ENCODE assay signal across 24 mouse cellular contexts in the genomic region with DNA sequence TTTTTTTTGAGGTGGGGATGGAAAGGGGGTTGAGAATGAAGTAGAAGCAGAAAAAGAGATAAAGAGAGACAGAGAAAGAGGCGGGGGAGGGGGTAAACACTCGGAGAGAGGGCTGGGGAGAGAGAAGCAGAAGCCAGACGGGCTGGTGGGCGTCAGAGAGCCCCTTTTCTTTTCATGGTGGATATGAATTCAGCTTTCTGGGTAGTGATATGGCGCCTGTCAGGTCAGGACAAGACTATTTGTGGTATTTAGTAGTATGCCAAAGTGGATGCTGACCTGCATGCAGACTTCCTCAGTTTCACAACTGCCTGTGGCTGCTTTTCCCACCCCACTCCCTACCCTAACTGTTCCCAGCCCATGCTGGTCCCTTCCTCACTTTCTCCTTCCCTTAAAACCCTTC. TPM values are rescaled to one million over a fixed set of nuclear protein-coding genes. Genes with fewer than 3 reads are reported as not detected.
DNase-seq lines count a peak whose midpoint lies in the region; ATAC-seq and TF ChIP-seq lines count a peak whose summit lies in the region.
"Had no signal": no experiment of that assay in that cellular context is flagged by ENCODE, and none has a peak within 500 bp of the region (broad histone marks: within the 10 kb centered on the region; RNA-seq: fewer than 3 reads in every experiment).

No protein-coding gene starts in this region.

- no peak for TF ChIP-seq POLR2A in CH12.LX (IDR thresholded peaks at IDR 0.05; ENCODE audit: low read depth, low read length)

- H3K27ac ChIP-seq in hindbrain, embryonic 11.5 days (ENCODE audit: low read depth, low read length): no peak overlapping the region
- H3K27ac ChIP-seq in hindbrain, postnatal 0 days: no peak overlapping the region
- no peak overlapping the region for H3K27ac ChIP-seq in CH12.LX (ENCODE audit: insufficient read depth, low read depth)
- H3K27ac ChIP-seq in intestine, postnatal 0 days (ENCODE audit: low read depth, low read length): no peak overlapping the region
- H3K27ac ChIP-seq: embryonic facial prominence, embryonic 15.5 days; forebrain, embryonic 10.5 days; gastrocnemius, adult 2 months; heart, embryonic 15.5 days; hindbrain, embryonic 12.5 days had no signal

- no peak overlapping the region for H3K9ac ChIP-seq in hindbrain, embryonic 11.5 days (ENCODE audit: low read depth, low read length)
- no peak overlapping the region for H3K9ac ChIP-seq in hindbrain, postnatal 0 days (replicated peaks; ENCODE audit: low read length)
- no peak overlapping the region for H3K9ac ChIP-seq in CH12.LX (ENCODE audit: insufficient read depth, low read depth)
- H3K9ac ChIP-seq in intestine, postnatal 0 days (ENCODE audit: low read depth, low read length): no peak overlapping the region
- H3K9ac ChIP-seq: embryonic facial prominence, embryonic 15.5 days; heart, embryonic 15.5 days; hindbrain, embryonic 12.5 days had no signal

- H3K4me2 ChIP-seq in hindbrain, embryonic 11.5 days (replicated peaks; ENCODE audit: low read depth, low read length): no peak overlapping the region
- no peak overlapping the region for H3K4me2 ChIP-seq in hindbrain, postnatal 0 days (ENCODE audit: low read depth, low read length)
- peak overlapping the region; percentile 82 for H3K4me2 ChIP-seq in CH12.LX (ENCODE audit: insufficient read depth, low read depth, poor library complexity, severe bottlenecking)
- peak overlapping the region; percentile 24; the same call in 1 of the 2 replicates for H3K4me2 ChIP-seq in intestine, postnatal 0 days (replicated peaks; ENCODE audit: low read depth)
- H3K4me2 ChIP-seq: embryonic facial prominence, embryonic 15.5 days had no signal

- 5% methylated on average over 5 of the region's 5 CpGs for WGBS in hindbrain, embryonic 11.5 days
- 5% methylated on average over 5 of the region's 5 CpGs for WGBS in hindbrain, postnatal 0 days
- WGBS in intestine, postnatal 0 days: 17% methylated on average over 5 of the region's 5 CpGs

- H3K9me3 ChIP-seq in hindbrain, embryonic 11.5 days (ENCODE audit: control insufficient read depth, low read length): no peaks in the 10 kb centered on the region
- no peaks in the 10 kb centered on the region for H3K9me3 ChIP-seq in hindbrain, postnatal 0 days (ENCODE audit: low read length)
- no peaks in the 10 kb centered on the region for H3K9me3 ChIP-seq in CH12.LX (replicated peaks; ENCODE audit: low read length)
- H3K9me3 ChIP-seq in intestine, postnatal 0 days (ENCODE audit: control insufficient read depth): no peaks in the 10 kb centered on the region
- H3K9me3 ChIP-seq: embryonic facial prominence, embryonic 15.5 days; forebrain, embryonic 10.5 days; heart, embryonic 15.5 days; hindbrain, embryonic 12.5 days had no signal

- peak; percentile 30 for DNase-seq in hindbrain, embryonic 11.5 days (ENCODE audit: low spot score)
- DNase-seq in hindbrain, postnatal 0 days (ENCODE audit: low spot score): no peak
- DNase-seq in CH12.LX (ENCODE audit: extremely low read depth): no peak
- DNase-seq in cerebellum, postnatal 10 days: no peak
- DNase-seq: adrenal gland, adult 8-10 months; adrenal gland, postnatal 36 days; cerebellum, adult 11 months; cerebellum, adult 8-10 months; cerebellum, postnatal 25 days; gastrocnemius, adult 2 months; gastrocnemius, postnatal 25 days; heart, adult 18-20 months; kidney, adult 11 months had no signal

- dilution Hi-C loops in CH12.LX (cut with MboI; ENCODE audit: extremely low pct_ligation_motif_present, extremely low pct_unique_long_range_greater_than_20kb, low sequenced_read_pairs): no loop called here

- no peak for TF ChIP-seq RAD21 in CH12.LX (IDR thresholded peaks at IDR 0.05; ENCODE audit: low read depth, low read length)

- peaks cover 49% of the 10 kb centered on the region for H3K27me3 ChIP-seq in hindbrain, embryonic 11.5 days (ENCODE audit: control insufficient read depth, insufficient read depth, low read length)
- peaks cover 48% of the 10 kb centered on the region for H3K27me3 ChIP-seq in hindbrain, postnatal 0 days (ENCODE audit: insufficient read depth, low read length)
- H3K27me3 ChIP-seq in CH12.LX (replicated peaks): peaks cover 83% of the 10 kb centered on the region
- H3K27me3 ChIP-seq in intestine, postnatal 0 days (replicated peaks; ENCODE audit: control insufficient read depth, insufficient read depth, low read length): no peaks in the 10 kb centered on the region

- no peak for ATAC-seq in hindbrain, embryonic 11.5 days (ENCODE audit: low FRiP score)
- ATAC-seq in hindbrain, postnatal 0 days: no peak
- ATAC-seq in common myeloid progenitor, adult 5-6 weeks (replicated peaks; ENCODE audit: low read depth, poor library complexity, severe bottlenecking): 0 out of 2 replicates have a peak, but pooled peaks have one; percentile 26
- ATAC-seq in intestine, postnatal 0 days: no peak
- ATAC-seq in granulocyte monocyte progenitor cell, adult 5-6 weeks (replicated peaks; ENCODE audit: poor library complexity, severe bottlenecking): no peak
- ATAC-seq: forebrain, embryonic 14.5 days had no signal

- no peaks in the 10 kb centered on the region for H3K36me3 ChIP-seq in hindbrain, embryonic 11.5 days (ENCODE audit: control insufficient read depth, insufficient read depth, low read length)
- no peaks in the 10 kb centered on the region for H3K36me3 ChIP-seq in hindbrain, postnatal 0 days (ENCODE audit: insufficient read depth, low read length)
- no peaks in the 10 kb centered on the region for H3K36me3 ChIP-seq in CH12.LX (replicated peaks in 1 of 2; ENCODE audit: control insufficient read depth in 1 of 2, insufficient read depth in 1 of 2, low read length in 1 of 2)
- no peaks in the 10 kb centered on the region for H3K36me3 ChIP-seq in intestine, postnatal 0 days (ENCODE audit: control insufficient read depth, insufficient read depth)
- H3K36me3 ChIP-seq: embryonic facial prominence, embryonic 15.5 days; forebrain, embryonic 10.5 days; heart, embryonic 15.5 days; hindbrain, embryonic 12.5 days had no signal

- 0 out of 2 replicates have a peak, but pooled peaks cover 2% of the 10 kb centered on the region for H3K4me1 ChIP-seq in hindbrain, embryonic 11.5 days (replicated peaks; ENCODE audit: control insufficient read depth, insufficient read depth, low read length)
- peaks cover 3% of the 10 kb centered on the region; the same call in 1 of the 2 replicates for H3K4me1 ChIP-seq in hindbrain, postnatal 0 days (ENCODE audit: insufficient read depth, low read length)
- 0 out of 4 replicates have a peak, but pooled peaks cover 0 to 4% of the 10 kb centered on the region in 2 experiments for H3K4me1 ChIP-seq in CH12.LX (ENCODE audit: control insufficient read depth in 1 of 2, insufficient read depth in 2 of 2)
- no peaks in the 10 kb centered on the region for H3K4me1 ChIP-seq in intestine, postnatal 0 days (replicated peaks; ENCODE audit: control insufficient read depth, insufficient read depth, low read length)

- TF ChIP-seq CTCF in hindbrain, postnatal 0 days (IDR thresholded peaks at IDR 0.05; ENCODE audit: low read depth): no peak
- no peak for TF ChIP-seq CTCF in CH12.LX (conservative IDR thresholded peaks at IDR 0.05 in 1 of 2, IDR thresholded peaks at IDR 0.05 in 1 of 2; ENCODE audit: low read depth in 2 of 2, low read length in 2 of 2)
- no peak for TF ChIP-seq CTCF in intestine, postnatal 0 days (IDR thresholded peaks at IDR 0.05; ENCODE audit: low read depth)

- no peaks in the 10 kb centered on the region for H3K79me2 ChIP-seq in CH12.LX (replicated peaks; ENCODE audit: control insufficient read depth, extremely low read depth, insufficient read depth, poor library complexity, severe bottlenecking)

- H3K4me3 ChIP-seq in hindbrain, embryonic 11.5 days (ENCODE audit: low read depth, low read length): no peak overlapping the region
- H3K4me3 ChIP-seq in hindbrain, postnatal 0 days (ENCODE audit: low read length): no peak overlapping the region
- no peak overlapping the region for H3K4me3 ChIP-seq in CH12.LX (replicated peaks in 1 of 3; ENCODE audit: low read depth in 2 of 3, low read length in 2 of 3, poor library complexity in 1 of 3)
- no peak overlapping the region for H3K4me3 ChIP-seq in intestine, postnatal 0 days (ENCODE audit: low read depth, low read length)
- H3K4me3 ChIP-seq: embryonic facial prominence, embryonic 15.5 days; erythroblast, embryonic 14.5 days; gastrocnemius, adult 2 months; hindbrain, embryonic 12.5 days had no signal

- TF ChIP-seq EP300 in CH12.LX (IDR thresholded peaks at IDR 0.05; ENCODE audit: low read length): no peak

- in situ Hi-C loops in CH12.LX (cut with MboI; ENCODE audit: low pct_ligation_motif_present, low pct_unique_long_range_greater_than_20kb, low sequenced_read_pairs): no loop called here

TF ChIP-seq in CH12.LX, 34 proteins besides CTCF, POLR2A, EP300 and RAD21:
- TF ChIP-seq JUN (IDR thresholded peaks at IDR 0.05; ENCODE audit: insufficient read depth, low read depth, low read length): no peak
- TF ChIP-seq MAZ (IDR thresholded peaks at IDR 0.05; ENCODE audit: low read depth, low read length): no peak
- no peak for TF ChIP-seq SMC3 (IDR thresholded peaks at IDR 0.05; ENCODE audit: low read depth, low read length)
- TF ChIP-seq MAFK (IDR thresholded peaks at IDR 0.05; ENCODE audit: insufficient replicate concordance, low read length): no peak
- TF ChIP-seq E2F4 (IDR thresholded peaks at IDR 0.05; ENCODE audit: insufficient replicate concordance, low read depth, low read length): no peak
- no peak for TF ChIP-seq UBTF (IDR thresholded peaks at IDR 0.05; ENCODE audit: low read depth, low read length)
- TF ChIP-seq ZMIZ1 (IDR thresholded peaks at IDR 0.05; ENCODE audit: low read depth, low read length): no peak
- no peak for TF ChIP-seq NELFE (IDR thresholded peaks at IDR 0.05; ENCODE audit: low read depth, low read length)
- TF ChIP-seq SIN3A (IDR thresholded peaks at IDR 0.05; ENCODE audit: low read length): no peak

RNA-seq across cellular contexts. Expression of a gene that starts 1.7 kb away (rescaled TPM):
- polyA plus RNA-seq in hindbrain, embryonic 11.5 days (2014; fragmentation: Nextera tagmentation; extraction: Ambion mirVana): 0.11 TPM in 1 of 2 replicates, not detected in the other
- not detected in 2 replicates for total RNA-seq in hindbrain, postnatal 0 days (2014; rRNA removed)
- polyA plus RNA-seq in hindbrain, postnatal 0 days (2015; fragmentation: Nextera tagmentation; extraction: Ambion mirVana): not detected in 2 replicates
- 0.25 and 0.34 TPM in 2 replicates for total RNA-seq in CH12.LX (2012; rRNA removed)
- 0.42 and 0.53 TPM in 2 replicates for total RNA-seq in CH12.LX (2014; rRNA removed)
- polyA plus RNA-seq in CH12.LX (2012; ENCODE audit: insufficient read length, low read depth): 1.9 and 2.0 TPM in 2 replicates
- total RNA-seq in common myeloid progenitor, adult 5-6 weeks (2017): not detected in 2 replicates
- 18.2 and 21.1 TPM in 2 replicates for polyA plus RNA-seq in intestine, postnatal 0 days (2015; fragmentation: Nextera tagmentation; extraction: Ambion mirVana)
- total RNA-seq in granulocyte monocyte progenitor cell, adult 5-6 weeks (2014; fragmentation: Nextera tagmentation): not detected in 2 replicates
- total RNA-seq in granulocyte monocyte progenitor cell, adult 5-6 weeks (2017): not detected in 2 replicates
- total RNA-seq: adrenal gland, adult 8-10 months; adrenal gland, postnatal 36 days; gastrocnemius, adult 2 months; gastrocnemius, postnatal 25 days; heart, adult 18-20 months; heart, postnatal 25 days had no signal
- polyA plus RNA-seq: embryonic facial prominence, embryonic 11.5 days; erythroblast, embryonic 14.5 days; forebrain, embryonic 10.5 days; forebrain, embryonic 14.5 days; hindbrain, embryonic 12.5 days had no signal

Comparison
In these comparisons a context has a peak if more than half of its experiments do, and no peak if none do; other contexts are left out.
1. H3K4me2 ChIP-seq: peak in CH12.LX (single experiment) and intestine, postnatal 0 days (single experiment); none in hindbrain, embryonic 11.5 days (single experiment) and hindbrain, postnatal 0 days (single experiment).